Mouse (Mus musculus): ENCODE results near the gene Gpr182.

- TF ChIP-seq CTCF (IDR thresholded peaks at IDR 0.05; ENCODE audit: low read depth) (no peak), EP300 (IDR thresholded peaks at IDR 0.05; ENCODE audit: low read depth) (no peak)
Observed at GRCm38 (mm10) chr10:127724178-127724577, 27.4 kb downstream of the Gpr182 start, which contains the start of gene Tac2.
